Mouse (Mus musculus) ES-Bruce4 (cell line): Measurements from ENCODE around the gene Nfkbib.

Source experiments
- CTCF ChIP-seq: IDR thresholded peaks from one replicate; pipeline ENCODE4 v1.8.1; 2011; ENCODE audit warnings: low read depth, low read length
- EP300 ChIP-seq: IDR thresholded peaks from 2 replicates; pipeline ENCODE4 v1.6.1; 2011; ENCODE audit warnings: low read depth, low read length; ENCODE audit not compliant: insufficient read depth
- POLR2A ChIP-seq: IDR thresholded peaks from one replicate; pipeline ENCODE4 v1.8.1; 2011; ENCODE audit warnings: low read length; ENCODE audit not compliant: insufficient read depth

GRCm38 (mm10) chr7:28773163-28773562 lies 5.9 kb upstream of the Nfkbib start:
- TF ChIP-seq POLR2A (no peak), CTCF (no peak), EP300 (no peak)
